Mouse (Mus musculus): ENCODE measurements at regions not wholly inside any gene's neighbourhood (a gene's known extent, or its start where the extent isn't known, plus 50 kb on each side); places are given as distances from the start of the nearest gene placed in this dataset.
A peak's percentile ranks its signal among the peaks of the same experiment; 100 is the strongest.

- no peak for DNase-seq
These were observed 152.9 kb upstream of the Paip1 start for GRCm38 (mm10) chr13:119275500-119275899.

- no peak for DNase-seq
These were observed 151.0 kb upstream of the Paip1 start for GRCm38 (mm10) chr13:119277308-119277948.

- DNase-seq = no peak
These were observed 149.0 kb upstream of the Paip1 start for GRCm38 (mm10) chr13:119279449-119279848.

DNA sequence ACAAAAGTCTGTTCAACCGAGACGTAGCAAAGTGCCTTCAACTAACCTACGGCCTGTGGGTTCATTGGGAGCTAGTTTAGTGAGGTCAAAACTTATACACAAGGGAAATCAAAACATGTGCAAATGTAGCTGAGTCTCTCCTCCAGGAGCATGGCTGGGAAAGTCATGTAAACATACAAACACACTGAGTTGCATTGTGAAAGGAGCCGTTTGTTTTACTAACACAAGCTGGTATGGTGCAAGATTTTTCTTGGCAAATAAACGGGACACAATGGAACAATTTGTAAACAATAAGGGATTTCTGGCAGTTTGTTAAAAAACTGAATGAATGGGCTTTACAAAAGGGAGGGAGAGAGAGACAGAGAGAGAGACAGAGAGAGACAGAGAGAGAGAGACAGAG is 147.8 kb upstream of the Paip1 start:
- no peak for DNase-seq

DNA sequence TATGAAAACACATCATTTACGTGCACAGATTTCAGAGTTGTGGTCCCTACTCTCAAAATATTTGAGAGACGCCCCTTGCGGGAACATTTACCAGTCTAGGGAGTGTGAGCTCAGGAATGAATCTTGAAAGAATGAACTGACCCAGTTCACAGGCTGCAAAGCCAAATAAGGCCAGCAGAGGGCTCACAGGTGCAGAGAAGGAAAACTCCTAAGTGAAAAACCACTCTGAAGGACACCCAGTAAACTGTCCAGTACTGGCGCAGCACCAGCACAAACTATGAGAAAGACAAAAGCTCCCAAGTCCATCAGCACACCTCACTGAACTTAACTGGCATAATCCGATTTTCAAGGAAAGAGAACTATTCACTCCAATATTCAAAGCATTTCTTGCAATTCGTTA is 145.0 kb upstream of the Paip1 start:
- DNase-seq = peak; percentile 68

- no peak for DNase-seq
These were observed 119.2 kb upstream of the Paip1 start for GRCm38 (mm10) chr13:119309238-119309637.

GRCm38 (mm10) chr13:119310013-119310412 is 118.4 kb upstream of the Paip1 start:
- DNase-seq = no peak

DNA sequence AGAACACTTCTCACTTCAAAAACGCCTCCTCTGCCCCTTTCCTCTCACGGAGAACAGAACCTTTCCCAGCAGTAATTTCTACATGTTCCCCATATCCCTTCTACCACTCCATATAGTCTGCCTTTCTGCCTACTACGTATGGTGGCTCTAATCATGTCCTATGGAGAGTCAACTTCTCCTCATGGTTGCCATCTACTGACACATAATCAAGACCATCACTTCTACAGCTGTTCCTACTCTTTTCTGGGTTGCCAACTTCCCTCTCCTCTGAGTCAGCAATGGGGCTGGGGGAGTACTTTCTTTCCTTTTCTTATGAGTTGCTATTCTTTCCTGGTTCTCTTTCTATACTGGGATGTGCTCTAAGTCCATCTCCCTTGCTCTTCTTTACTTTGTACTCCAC is 114.0 kb upstream of the Paip1 start:
- no peak for DNase-seq

DNA sequence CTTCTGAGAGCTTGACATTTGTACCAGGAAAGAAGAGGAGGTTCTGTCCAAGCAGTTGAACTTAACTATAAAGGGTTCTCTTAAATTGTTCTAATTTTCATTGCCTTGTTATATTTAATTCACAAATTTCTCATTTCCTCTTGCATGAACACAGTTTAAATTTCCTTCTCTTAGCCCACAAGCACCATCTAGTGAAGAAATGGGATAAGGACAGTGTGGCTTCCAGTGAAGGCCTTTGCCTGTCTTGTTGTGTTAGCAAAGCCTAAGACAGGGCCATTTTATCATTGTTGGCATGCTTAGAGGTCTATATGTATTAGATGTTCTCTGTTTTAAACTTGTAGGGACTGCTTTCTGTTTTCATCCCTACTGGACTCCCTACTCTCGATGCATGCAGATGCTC is 110.0 kb upstream of the Paip1 start:
- no peak for DNase-seq

- no peak for DNase-seq
These were observed 102.9 kb upstream of the Paip1 start for GRCm38 (mm10) chr13:119325510-119325909.

GRCm38 (mm10) chr13:119326877-119327625 is 101.3 kb upstream of the Paip1 start:
- DNase-seq = no peak

- no peak for DNase-seq
These were observed 99.7 kb upstream of the Paip1 start for GRCm38 (mm10) chr13:119328731-119329130.

DNA sequence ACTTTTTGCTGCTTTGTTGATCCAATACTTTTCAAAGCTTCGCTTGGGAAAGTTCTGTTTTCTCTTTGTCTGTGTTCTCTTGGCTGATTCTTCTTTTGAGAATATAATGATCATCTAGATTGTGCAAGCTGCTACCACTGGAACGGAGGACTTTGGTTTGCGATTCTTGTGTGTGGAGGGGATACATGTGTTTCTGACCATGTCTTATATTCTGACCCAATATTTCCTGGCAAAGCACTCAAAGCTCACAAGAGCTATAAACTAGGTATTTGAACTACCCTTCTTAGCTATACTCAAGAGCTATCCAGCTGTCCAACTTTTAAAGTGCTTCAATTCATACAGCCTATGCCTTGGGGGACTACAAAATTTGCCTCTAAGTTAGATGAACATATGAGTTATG is 96.6 kb upstream of the Paip1 start:
- no peak for DNase-seq

DNA sequence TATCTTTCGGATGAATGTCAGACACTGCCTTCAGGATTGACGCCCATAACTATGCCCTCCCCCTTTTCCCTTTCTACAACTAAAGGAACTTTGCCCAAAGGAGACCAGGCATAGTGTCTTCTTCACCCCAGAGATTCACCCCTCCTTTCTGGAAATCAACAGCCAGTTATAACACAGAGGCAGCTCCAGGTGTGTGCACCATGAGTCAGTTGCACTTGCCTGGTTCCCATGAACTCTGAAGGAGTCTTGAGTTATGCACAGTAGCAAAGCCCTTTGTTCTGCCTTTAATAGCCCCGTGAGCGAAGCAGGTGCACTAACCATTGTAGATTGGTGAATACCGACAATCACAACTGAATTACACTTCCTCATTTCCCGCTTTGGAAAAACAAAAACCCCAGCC is 94.5 kb upstream of the Paip1 start:
- DNase-seq = no peak

GRCm38 (mm10) chr13:119337861-119338260 is 90.5 kb upstream of the Paip1 start:
- no peak for DNase-seq

GRCm38 (mm10) chr13:119339016-119339415 is 89.4 kb upstream of the Paip1 start:
- no peak for DNase-seq

- DNase-seq = no peak
These were observed 88.6 kb upstream of the Paip1 start for GRCm38 (mm10) chr13:119339762-119340161.

DNA sequence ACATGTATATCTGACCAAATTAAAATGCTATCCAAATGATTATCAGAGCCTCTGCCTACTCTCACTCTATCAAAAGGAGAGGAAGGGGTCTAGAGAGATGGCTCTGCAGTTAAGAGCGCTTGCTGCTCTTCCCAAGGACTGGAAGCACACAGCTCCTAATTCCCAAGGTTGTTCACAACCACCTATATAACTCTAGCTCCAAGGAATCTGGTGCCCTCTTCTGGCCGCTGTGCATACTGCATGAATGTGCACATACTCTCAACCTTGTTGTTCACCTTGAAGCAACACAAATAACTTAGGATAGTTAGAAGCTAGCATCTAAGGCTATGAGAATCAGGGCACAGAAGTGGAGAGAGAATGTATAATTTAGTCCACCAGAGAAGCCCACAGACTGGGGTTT is 86.6 kb upstream of the Paip1 start:
- peak; percentile 41 for DNase-seq

- DNase-seq = no peak
These were observed 85.6 kb upstream of the Paip1 start for GRCm38 (mm10) chr13:119342761-119343160.

DNA sequence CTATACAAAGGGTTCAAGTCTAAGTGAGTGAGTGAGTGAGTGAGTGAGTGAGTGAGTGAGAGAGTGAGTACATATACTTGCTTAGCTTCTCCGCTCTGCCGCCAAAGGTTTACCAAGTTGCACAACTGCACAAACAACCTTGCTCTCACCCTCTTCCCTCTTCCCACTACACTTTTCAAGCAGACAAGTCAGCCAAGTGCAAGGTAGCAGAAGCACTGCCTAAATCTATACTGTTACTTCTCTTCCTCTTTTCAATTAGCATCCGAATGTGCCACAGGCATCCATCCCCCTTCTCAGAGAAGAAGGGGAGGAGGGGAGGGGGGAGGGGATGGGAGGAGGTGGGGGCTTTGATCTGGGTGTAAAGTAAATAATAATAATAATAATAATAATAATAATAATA is 80.4 kb upstream of the Paip1 start:
- DNase-seq = no peak

DNA sequence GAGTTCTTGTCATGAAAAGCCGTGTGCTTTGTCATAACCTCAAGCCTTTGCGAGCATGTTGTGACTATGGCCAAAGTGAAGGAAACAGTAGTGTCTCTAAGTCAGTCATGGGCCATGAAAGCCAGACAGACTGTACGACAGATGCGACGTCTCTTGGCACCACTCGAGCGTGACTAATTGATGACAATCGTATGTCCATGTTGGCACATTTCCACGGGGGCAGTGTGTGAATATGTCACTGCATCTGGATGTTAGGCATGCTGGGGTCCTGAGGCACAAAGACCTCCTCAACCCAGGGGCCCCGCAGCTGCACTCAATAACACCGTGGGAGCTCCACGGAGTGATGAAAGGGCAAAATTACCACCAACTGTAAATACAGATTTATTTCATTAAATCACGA is 77.1 kb upstream of the Paip1 start:
- DNase-seq = no peak

GRCm38 (mm10) chr13:119358696-119359095 is 69.7 kb upstream of the Paip1 start:
- no peak for DNase-seq

GRCm38 (mm10) chr13:119363379-119363778 is 65.0 kb upstream of the Paip1 start:
- peak; percentile 59 for DNase-seq

- no peak for DNase-seq
These were observed 64.2 kb upstream of the Paip1 start for GRCm38 (mm10) chr13:119364160-119364559.

DNA sequence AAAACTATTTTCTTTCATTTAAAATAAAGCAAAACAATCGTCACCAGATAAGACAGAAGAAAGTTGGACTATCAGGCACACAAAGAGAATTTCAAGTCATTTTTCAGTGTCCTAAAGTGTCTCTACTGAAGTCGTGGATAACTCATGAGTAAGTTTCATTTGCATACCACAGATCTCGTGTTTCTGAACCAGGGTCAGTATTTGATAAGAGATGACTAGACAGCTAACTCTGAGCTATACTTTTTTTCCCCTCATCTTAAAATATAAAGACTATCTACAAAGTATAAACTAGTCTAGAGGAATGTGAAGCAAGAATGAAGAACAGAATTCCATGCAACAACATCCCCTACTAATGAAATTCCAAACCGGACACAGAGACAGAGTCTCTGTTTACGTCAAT is 60.9 kb upstream of the Paip1 start:
- no peak for DNase-seq
